Mouse (Mus musculus): ENCODE measurements around the gene Ip6k1. TPM values are rescaled to one million over a fixed set of nuclear protein-coding genes. Genes with fewer than 3 reads are reported as not detected.

Ip6k1 gene
- polyA plus RNA-seq (2015; fragmentation: Nextera tagmentation; extraction: Ambion mirVana), result 76.1 and 83.1 TPM in 2 replicates

DNA sequence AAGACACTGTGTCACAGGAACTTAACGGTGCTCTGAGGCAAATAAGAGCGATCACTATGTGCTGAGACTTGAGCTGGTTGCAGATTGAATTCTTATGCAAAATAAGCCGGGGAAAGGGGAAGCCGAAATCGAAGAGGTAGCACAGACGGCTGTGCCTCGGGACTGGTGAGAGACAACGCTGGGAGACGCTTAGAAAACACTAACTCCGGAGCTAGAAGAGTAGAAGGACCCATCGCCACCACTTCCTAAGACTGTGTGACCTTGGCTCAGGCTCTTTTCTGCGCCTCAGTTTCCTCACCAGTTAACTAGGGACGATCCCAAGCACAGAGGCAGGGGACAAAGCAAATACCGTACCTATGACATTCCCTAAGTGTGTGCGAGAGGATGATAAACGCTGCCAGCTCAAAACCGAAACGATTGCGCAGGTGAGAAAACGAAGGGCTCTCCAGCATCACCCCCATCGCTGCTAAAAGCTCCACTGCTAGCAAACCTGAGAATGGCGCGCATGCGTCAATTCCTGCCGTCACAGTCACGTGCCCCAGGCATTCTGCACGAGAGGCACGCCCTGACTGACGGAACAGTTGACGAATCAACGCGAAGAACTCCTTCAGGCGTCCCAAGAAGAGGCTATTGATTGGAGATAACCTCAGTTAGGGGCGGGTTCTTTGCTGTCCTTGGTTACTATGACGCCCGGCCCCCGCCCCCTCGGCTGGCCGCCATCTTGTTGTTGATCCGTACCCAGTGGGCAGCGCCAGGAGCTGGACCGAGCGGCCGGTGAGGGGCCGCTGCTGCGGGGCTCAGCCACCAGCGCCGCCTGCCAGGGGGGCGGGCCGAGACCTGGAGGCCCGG is at the start of gene Ip6k1:
Gene Ip6k1 (plus strand): TSS at position 580 of the 849 bp plus-strand sequence.

DNA sequence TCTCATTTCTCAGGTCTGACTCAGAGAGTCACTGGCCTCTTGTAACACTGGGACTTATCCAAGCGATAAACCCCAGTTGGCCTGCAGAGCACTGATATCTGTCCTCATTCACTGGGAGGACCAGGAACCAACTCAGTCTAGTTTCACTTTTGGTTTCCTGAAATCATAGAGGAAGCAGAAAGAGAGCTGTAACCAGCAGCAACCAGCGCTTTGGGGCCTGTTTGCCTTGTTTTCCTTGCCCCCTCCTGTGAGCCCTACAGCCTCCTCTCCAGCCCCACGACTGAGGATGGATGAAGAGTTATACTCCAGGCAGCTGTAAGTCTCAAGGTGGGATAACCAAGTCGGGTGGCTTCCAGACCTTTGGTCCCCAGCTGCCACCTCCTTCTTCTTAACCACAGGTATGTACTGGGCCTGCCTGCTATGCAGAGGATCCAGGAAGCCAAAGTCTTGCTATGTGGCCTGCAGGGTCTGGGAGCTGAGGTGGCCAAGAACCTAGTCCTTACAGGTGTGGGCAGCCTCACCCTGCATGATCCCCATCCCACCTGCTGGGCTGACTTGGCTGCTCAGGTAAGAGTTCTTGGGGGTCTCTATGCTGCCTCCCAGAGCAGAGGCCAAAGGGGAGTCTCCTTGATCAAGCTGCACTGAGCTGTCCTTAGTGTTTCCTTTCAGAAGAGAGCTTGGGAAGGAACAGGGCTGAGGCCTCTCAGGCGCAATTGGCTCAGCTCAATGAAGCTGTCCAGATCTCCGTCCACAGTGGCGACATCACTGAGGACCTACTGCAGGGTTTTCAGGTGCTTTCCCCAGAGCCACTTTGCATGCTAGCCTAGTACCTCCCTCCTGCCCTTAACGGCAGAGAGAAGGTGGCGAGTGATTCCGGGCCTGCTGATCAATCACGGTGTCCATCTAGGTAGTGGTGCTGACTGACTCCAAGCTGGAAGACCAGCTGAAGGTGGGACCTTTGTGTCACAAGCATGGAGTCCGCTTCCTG is 26.6 kb upstream of the Ip6k1 start, which contains the start of gene Uba7:
Gene Uba7 (plus strand): TSS at position 107 of the 988 bp plus-strand sequence.

DNA sequence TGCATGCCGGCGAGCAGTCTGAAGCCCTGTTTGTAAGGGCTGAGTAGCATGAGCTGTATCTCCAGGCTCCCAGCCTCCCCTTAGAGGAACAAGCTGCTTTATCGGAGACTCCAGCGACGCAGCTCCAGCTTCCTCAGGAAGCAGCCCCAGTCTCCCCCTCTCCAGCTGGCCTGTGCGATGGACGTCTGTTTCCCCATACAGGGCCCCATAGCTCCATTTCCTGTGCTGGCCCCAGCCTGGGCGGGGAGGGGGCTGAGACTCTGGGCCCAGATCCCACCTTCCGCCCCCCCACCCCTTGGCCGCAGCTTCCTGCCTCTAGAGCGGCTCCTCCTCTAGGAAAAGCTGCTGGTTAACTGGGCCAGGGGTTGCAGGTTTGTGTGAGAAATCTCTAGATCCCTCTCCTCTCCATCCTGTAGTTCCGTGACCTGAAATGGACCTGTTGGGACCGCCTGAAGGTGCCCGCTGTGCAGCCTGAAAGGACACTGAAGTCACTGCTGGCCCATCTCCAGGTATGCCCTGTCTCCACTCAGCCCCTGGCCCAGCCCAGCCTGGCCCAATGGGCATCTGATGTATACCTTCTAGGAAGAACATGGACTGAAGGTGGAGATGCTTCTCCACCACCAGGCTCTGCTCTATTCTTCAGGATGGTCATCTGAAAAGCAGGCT is 19.5 kb upstream of the Ip6k1 start, which contains the start of gene Gm20661:
Gene Gm20661 (plus strand): TSS at position 378 of the 666 bp plus-strand sequence.

DNA sequence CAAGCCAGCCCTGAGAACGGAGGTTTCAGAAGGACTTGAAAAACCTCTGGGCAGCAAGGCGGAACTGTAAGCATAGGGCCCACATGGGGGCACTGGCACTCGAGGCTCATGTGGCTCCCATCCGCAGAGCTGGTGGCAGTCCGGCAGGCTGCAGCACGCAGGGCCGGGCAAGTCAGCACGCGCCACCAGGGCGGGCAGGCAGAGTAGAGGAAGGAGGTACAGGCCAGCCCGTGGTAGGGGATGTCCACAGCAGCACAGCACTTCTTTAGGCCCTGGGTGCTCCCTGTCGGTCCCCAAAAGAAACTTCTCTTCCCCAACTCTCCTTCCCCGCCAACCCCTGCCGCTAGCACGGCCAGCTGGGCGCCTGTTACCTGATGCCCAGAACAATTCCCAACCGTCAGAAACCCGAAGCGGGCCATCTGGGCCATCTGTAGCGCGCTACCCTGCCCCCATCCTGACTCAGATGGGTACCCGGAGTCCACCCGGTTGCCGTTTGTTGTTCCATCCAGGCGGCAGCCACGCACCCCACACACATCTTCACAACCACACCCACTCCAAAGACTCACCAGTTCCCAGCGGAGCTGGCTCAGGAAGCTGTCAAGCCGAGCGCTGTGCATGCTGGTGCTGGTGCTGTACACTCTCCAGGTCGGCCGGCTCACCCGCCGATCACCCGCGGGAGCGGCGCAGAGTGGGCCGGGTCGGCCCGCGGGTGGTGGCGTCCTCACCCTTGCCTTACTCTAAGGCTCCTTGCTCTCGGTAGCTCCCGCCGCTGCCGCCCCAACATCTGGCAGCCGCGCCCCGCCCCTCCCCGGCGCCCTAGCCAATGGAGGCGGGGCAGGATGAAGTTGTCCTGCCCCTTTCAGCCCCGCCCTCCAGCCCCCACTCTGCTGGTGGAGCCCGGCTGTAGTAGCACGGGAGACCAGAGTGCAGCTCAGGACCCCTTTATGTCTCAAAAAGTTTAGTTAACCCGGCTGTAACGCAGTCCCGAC is 16.9 kb upstream of the Ip6k1 start, which contains the start of gene Inka1:
Gene Inka1 (minus strand): TSS at position 749 of the 989 bp plus-strand sequence.

DNA sequence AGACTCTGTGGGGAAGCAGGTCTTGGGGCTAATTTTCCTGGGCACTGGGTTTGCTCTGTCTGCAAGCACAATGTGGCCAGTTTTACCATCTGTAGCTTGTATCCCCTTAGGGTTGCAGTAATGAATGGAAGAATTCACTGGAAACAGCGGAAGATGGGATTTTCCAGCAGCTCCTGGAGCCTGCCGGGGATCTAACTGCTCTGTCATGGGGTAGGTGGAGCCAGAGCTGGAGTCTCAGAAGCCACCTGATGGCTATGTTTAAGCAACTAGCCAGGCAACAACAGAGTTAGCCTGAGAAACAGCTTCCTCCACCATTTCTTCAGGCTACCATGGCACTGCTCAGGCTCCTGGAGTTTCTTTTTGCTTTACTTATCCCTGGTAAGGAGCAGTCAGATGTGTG is 10.1 kb upstream of the Ip6k1 start, which contains the start of gene Cdhr4:
Gene Cdhr4 (plus strand): TSS at position 301 of the 400 bp plus-strand sequence.

DNA sequence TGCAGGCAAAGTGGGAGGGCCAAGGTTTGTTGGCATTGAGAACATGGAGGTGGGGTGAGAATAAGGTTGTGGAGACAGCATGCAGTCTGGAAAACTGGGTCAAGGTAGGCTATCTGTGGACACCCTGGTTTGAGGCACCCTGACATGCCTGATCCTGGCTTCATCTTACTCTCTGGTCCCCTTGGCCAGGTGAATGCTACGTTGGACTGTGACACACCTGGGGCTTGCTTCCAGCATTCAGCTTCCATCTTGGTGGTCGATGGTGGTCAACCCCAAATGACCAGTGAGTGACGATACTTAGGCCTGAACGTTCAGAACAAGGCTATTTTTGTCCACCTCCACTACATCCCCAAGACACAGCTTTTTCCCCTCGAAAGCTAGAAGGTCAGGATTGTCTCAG is 6.3 kb upstream of the Ip6k1 start, which contains the start of gene Gm20662:
Gene Gm20662 (plus strand): TSS at position 301 of the 400 bp plus-strand sequence.

DNA sequence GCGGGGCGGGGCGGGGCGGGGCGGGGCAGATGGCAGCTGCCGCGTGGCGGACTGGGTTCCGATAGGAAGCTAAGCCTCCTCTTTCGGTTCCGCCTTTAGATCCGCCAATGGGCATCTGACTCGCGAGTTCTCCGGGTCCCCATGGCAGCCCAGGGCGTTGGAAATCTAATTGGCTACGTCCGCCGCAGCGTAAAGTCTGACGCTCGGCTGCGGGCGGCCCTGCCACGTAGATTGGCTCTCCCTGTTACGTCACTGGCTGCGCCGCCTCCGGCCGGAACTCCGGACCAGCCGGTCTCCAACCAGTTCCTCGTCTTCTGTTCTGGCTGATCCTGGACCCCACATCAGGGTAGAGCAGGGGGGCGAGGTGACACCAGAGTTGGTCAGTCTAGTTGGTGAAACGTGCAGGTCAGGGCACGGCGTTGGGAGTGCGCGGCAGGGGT is 46.7 kb downstream of the Ip6k1 start, which contains the start of gene Gmppb:
Gene Gmppb (plus strand): TSS at position 227 of the 440 bp plus-strand sequence.

DNA sequence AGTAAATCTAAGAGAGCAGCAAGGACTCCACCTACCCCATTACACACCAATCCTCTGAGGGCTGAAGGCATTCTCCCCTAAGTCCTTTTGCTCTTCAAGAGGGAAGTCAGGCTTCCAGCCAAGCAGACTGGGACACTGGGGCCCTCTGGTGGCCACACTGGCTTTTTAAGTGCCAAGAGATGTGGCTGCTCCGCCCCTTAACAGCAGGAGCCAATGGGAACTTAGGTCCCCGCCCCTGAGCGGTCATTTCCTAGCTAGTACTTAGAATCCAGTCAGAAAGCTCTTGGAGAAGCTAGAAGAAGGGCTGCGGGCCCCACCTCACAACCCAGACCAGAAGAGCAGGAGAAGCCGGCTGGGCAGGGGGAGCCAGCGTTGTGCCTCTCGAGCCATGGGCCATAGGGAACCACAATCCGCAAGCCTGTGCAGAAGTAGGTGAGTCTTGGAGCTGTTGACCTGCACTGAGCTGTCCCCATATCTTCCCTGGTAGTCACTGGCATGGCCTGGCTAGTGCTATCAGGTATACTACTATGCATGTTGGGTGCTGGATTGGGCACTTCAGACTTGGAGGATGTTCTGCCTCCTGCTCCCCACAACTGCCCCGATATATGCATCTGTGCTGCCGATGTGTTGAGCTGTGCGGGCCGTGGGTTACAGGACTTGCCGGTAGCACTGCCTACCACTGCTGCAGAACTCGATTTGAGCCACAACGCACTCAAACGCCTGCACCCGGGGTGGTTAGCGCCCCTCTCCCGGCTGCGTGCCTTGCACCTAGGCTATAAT is 50.8 kb downstream of the Ip6k1 start, which contains the start of gene Amigo3:
Gene Amigo3 (plus strand): TSS at position 275 of the 780 bp plus-strand sequence.

DNA sequence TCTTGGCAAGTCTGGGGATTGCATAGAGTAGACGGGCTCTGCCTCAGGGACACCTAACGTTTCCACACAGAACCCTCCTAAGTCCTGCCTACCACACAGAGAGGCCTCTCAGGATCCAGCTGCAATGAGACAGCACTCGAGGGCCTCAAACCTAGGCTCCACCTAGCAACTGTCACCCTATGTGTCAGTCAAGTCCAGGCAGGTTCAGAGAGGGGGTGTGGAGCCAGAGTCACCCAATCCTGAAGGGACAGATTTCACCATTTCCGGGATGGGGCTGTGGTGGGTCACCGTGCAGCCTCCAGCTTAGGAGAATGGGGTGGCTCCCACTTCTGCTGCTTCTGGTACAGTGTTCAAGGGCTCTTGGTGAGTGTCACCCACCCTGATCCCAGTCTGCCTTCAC is 77.9 kb downstream of the Ip6k1 start, which contains the start of gene Mst1:
Gene Mst1 (plus strand): TSS at position 269 of the 400 bp plus-strand sequence.

DNA sequence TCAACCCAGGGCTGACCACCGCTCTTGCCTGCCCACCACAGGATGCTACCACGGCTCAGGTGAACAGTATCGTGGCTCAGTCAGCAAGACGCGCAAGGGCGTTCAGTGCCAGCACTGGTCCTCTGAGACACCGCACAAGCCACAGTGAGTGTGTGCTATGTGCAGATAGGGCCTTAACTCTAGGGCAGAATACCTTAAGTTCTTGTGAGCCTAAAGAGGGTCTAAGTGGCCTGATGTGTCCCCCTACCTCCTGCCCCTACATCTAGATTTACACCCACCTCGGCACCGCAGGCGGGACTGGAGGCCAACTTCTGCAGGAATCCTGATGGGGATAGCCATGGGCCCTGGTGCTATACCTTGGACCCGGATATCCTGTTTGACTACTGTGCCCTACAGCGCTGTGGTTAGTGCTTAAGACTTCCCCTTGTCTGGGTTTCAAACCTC is 80.7 kb downstream of the Ip6k1 start, which contains the start of gene Rnf123:
Gene Rnf123 (minus strand): TSS at position 359 of the 444 bp plus-strand sequence.

DNA sequence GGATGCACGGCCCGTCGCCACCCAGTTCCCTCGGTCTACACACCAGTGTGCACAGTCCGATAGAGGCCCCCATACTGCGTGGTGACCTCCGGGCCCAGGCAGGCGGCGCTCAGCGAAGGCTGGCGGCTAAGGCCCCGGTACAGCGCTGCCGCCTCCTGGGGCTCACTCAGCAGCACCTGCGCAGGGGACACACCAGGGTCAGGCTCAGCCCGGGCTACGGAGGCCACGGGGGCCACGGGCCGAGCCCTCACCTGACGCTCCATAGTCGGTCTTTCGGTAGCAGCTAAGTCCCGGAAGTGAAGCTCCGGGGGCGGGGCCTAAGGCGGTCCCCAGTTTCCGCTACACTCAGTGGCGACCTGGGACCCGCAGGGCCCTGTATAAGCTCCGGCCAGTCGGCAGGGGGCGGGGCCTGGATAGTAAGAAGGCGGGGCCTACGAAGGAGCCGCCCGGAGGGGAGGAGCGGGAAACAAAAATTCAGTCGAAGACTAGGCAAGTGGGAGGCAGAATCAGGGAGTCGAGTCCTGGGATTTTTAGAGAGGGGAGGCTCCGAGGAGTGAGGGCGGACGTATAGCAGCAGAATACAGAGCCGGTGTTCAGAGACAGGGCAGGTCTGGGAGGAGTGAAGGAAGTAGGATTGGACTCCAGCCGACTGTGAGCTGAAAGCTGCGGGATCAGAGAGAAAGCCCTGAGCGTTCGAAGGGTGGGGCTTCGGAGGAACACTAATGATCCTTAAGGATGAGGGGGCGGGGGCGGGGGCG is 92.1 kb downstream of the Ip6k1 start, which contains the start of gene Apeh:
Gene Apeh (minus strand): TSS at position 423 of the 758 bp plus-strand sequence.

Small RNAs within 50 kb of the gene (microRNA-seq; reads per million reads assigned to microRNA genes)
- gene Mir7088, result not detected

Other genes with a start within 250 kb of the Ip6k1 start
- gene Rbm5, start 231.5 kb upstream of the Ip6k1 start, polyA plus RNA-seq (2015; fragmentation: Nextera tagmentation; extraction: Ambion mirVana), result 136 and 143 TPM in 2 replicates
- 50.8 and 55.7 TPM in 2 replicates for gene Rbm6, start 129.3 kb upstream of the Ip6k1 start, polyA plus RNA-seq (2015; fragmentation: Nextera tagmentation; extraction: Ambion mirVana)
- 13.8 and 15.2 TPM in 2 replicates for gene Mon1a, start 114.3 kb upstream of the Ip6k1 start, polyA plus RNA-seq (2015; fragmentation: Nextera tagmentation; extraction: Ambion mirVana)
- gene Mst1r, start 95.6 kb upstream of the Ip6k1 start, polyA plus RNA-seq (2015; fragmentation: Nextera tagmentation; extraction: Ambion mirVana), result 1.4 and 1.6 TPM in 2 replicates
- not detected in 2 replicates for gene Actl11, start 74.0 kb upstream of the Ip6k1 start, polyA plus RNA-seq (2015; fragmentation: Nextera tagmentation; extraction: Ambion mirVana)
- gene Camkv, start 66.8 kb upstream of the Ip6k1 start, polyA plus RNA-seq (2015; fragmentation: Nextera tagmentation; extraction: Ambion mirVana), result 83.3 and 101 TPM in 2 replicates
- 5.1 and 7.6 TPM in 2 replicates for gene Traip, start 52.4 kb upstream of the Ip6k1 start, polyA plus RNA-seq (2015; fragmentation: Nextera tagmentation; extraction: Ambion mirVana)
- gene Uba7, start 27.0 kb upstream of the Ip6k1 start, polyA plus RNA-seq (2015; fragmentation: Nextera tagmentation; extraction: Ambion mirVana), result 8.6 and 10.5 TPM in 2 replicates
- gene Gm20661, start 19.4 kb upstream of the Ip6k1 start, polyA plus RNA-seq (2015; fragmentation: Nextera tagmentation; extraction: Ambion mirVana), result 0.36 and 0.93 TPM in 2 replicates
- gene Inka1, start 16.6 kb upstream of the Ip6k1 start, polyA plus RNA-seq (2015; fragmentation: Nextera tagmentation; extraction: Ambion mirVana), result 19.8 and 20.4 TPM in 2 replicates
- gene Cdhr4, start 10.0 kb upstream of the Ip6k1 start, polyA plus RNA-seq (2015; fragmentation: Nextera tagmentation; extraction: Ambion mirVana), result 1.2 and 2.5 TPM in 2 replicates
- gene Gm20662, start 6.2 kb upstream of the Ip6k1 start, polyA plus RNA-seq (2015; fragmentation: Nextera tagmentation; extraction: Ambion mirVana), result 0.74 and 0.92 TPM in 2 replicates
- 21.2 and 23.7 TPM in 2 replicates for gene Gmppb, start 46.7 kb downstream of the Ip6k1 start, polyA plus RNA-seq (2015; fragmentation: Nextera tagmentation; extraction: Ambion mirVana)
- gene Amigo3, start 50.7 kb downstream of the Ip6k1 start, polyA plus RNA-seq (2015; fragmentation: Nextera tagmentation; extraction: Ambion mirVana), result 1.9 and 2.3 TPM in 2 replicates
- 0.25 TPM in 1 of 2 replicates, not detected in the other for gene Mst1, start 77.9 kb downstream of the Ip6k1 start, polyA plus RNA-seq (2015; fragmentation: Nextera tagmentation; extraction: Ambion mirVana)
- 32.1 and 42.2 TPM in 2 replicates for gene Rnf123, start 80.8 kb downstream of the Ip6k1 start, polyA plus RNA-seq (2015; fragmentation: Nextera tagmentation; extraction: Ambion mirVana)
- 43.7 and 50.4 TPM in 2 replicates for gene Apeh, start 92.1 kb downstream of the Ip6k1 start, polyA plus RNA-seq (2015; fragmentation: Nextera tagmentation; extraction: Ambion mirVana)
- gene Bsn, start 187.9 kb downstream of the Ip6k1 start, polyA plus RNA-seq (2015; fragmentation: Nextera tagmentation; extraction: Ambion mirVana), result 8.2 and 11.6 TPM in 2 replicates

Data from neural tube, postnatal 0 days (tissue).